Mouse (Mus musculus): ENCODE measurements at regions not wholly inside any gene's neighbourhood (a gene's known extent, or its start where the extent isn't known, plus 50 kb on each side); places are given as distances from the start of the nearest gene placed in this dataset.

DNA sequence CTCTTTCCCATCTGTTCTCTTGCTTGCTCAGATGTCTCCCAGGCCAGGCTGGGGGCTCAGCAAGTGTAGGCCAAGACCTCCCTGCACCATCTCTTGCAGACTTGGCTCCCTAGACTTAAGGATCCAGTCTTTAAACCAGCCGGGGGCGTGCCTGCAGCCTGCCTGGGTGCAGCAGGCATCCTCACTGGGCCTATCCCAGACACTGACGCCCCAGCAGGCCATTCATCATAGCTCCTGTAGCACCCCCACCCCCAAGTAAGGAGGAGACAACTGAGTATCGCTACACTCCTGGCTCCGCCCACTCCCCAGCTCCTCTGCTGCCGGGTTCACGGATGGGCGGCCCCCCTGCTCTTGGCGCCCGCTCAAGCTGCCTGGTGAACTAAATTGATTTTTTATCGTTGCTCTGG, 160.2 kb downstream of the Gm26897 start:
- TF ChIP-seq CTCF (conservative IDR thresholded peaks at IDR 0.05 in 1 of 2, IDR thresholded peaks at IDR 0.05 in 1 of 2; ENCODE audit: low read depth in 2 of 2, low read length in 2 of 2) (no peak), RAD21 (IDR thresholded peaks at IDR 0.05; ENCODE audit: low read depth, low read length) (no peak), SIN3A (IDR thresholded peaks at IDR 0.05; ENCODE audit: low read length) (no peak), MAX (IDR thresholded peaks at IDR 0.05; ENCODE audit: low read length) (no peak), CHD2 (IDR thresholded peaks at IDR 0.05; ENCODE audit: low read length) (no peak), MEF2A (IDR thresholded peaks at IDR 0.05; ENCODE audit: borderline replicate concordance, low read depth, low read length) (no peak), POLR2A (IDR thresholded peaks at IDR 0.05; ENCODE audit: low read depth, low read length) (no peak), SMC3 (IDR thresholded peaks at IDR 0.05; ENCODE audit: low read depth, low read length) (no peak), MYC (IDR thresholded peaks at IDR 0.05; ENCODE audit: low read depth, low read length) (no peak), JUND (conservative IDR thresholded peaks at IDR 0.05; ENCODE audit: low read depth, low read length) (no peak), HCFC1 (IDR thresholded peaks at IDR 0.05; ENCODE audit: low read depth, low read length) (no peak)

All from CH12.LX (cell line).